Mouse (Mus musculus) thymus, postnatal 0 days (tissue): ENCODE results near the gene Mcam. TPM values are rescaled to one million over a fixed set of nuclear protein-coding genes. Genes with fewer than 3 reads are reported as not detected.

Experiments
- polyA plus RNA-seq: library from polyadenylated mRNA; unstranded; fragments of >200 nt; fragmentation: Nextera tagmentation; extraction: Ambion mirVana; gene quantifications from 2 replicates; pipeline ENCODE4 v1.2.1, GENCODE M21; 2015

Mcam gene
- polyA plus RNA-seq, 1 experiment from 2014 or later = 6.9 TPM

Other genes starting within 250 kb of the Mcam start
- 415 and 436 TPM in 2 replicates for gene Thy1, start 91.1 kb upstream of the Mcam start, polyA plus RNA-seq
- gene Usp2, start 67.4 kb upstream of the Mcam start, polyA plus RNA-seq = 7.4 and 13.1 TPM in 2 replicates
- gene Mfrp, start 32.7 kb upstream of the Mcam start, polyA plus RNA-seq = not detected in 2 replicates
- gene C1qtnf5, start 27.2 kb upstream of the Mcam start, polyA plus RNA-seq = 1.2 and 2.0 TPM in 2 replicates
- 0.05 and 0.10 TPM in 2 replicates for gene Gm49380, start 21.0 kb upstream of the Mcam start, polyA plus RNA-seq
- 52.3 and 53.4 TPM in 2 replicates for gene Rnf26, start 21.0 kb upstream of the Mcam start, polyA plus RNA-seq
- 51.9 and 60.4 TPM in 2 replicates for gene Cbl, start 99.6 kb downstream of the Mcam start, polyA plus RNA-seq
- gene Ccdc153, start 106.2 kb downstream of the Mcam start, polyA plus RNA-seq = 8.1 TPM in 2 replicates
- 0.45 and 0.49 TPM in 2 replicates for gene Pdzd3, start 117.0 kb downstream of the Mcam start, polyA plus RNA-seq
- gene Nlrx1, start 134.1 kb downstream of the Mcam start, polyA plus RNA-seq = 5.9 and 6.3 TPM in 2 replicates
- gene Abcg4, start 154.1 kb downstream of the Mcam start, polyA plus RNA-seq = 0.09 and 0.12 TPM in 2 replicates
- gene Hinfp, start 171.2 kb downstream of the Mcam start, polyA plus RNA-seq = 22.4 and 22.6 TPM in 2 replicates
- 11.0 and 11.2 TPM in 2 replicates for gene C2cd2l, start 185.8 kb downstream of the Mcam start, polyA plus RNA-seq
- gene Dpagt1, start 191.6 kb downstream of the Mcam start, polyA plus RNA-seq = 25.7 and 25.8 TPM in 2 replicates
- gene H2afx, start 200.2 kb downstream of the Mcam start, polyA plus RNA-seq = 454 and 470 TPM in 2 replicates
- gene Hmbs, start 209.8 kb downstream of the Mcam start, polyA plus RNA-seq = 74.7 and 79.0 TPM in 2 replicates
- 30.1 and 30.5 TPM in 2 replicates for gene Vps11, start 227.2 kb downstream of the Mcam start, polyA plus RNA-seq
- 13.1 and 18.5 TPM in 2 replicates for gene Hyou1, start 245.0 kb downstream of the Mcam start, polyA plus RNA-seq